Mouse (Mus musculus) CD4-positive, CD25-positive, alpha-beta regulatory T cell, adult 2 months (primary cell): Measurements from ENCODE around the gene Prss22.
"Not testable (repeated sequence)": the region's sequence is repeated elsewhere in the genome, so short reads cannot be mapped to it uniquely, and the experiment has no call there.

Experiments
- DNase-seq: peaks from one replicate; pipeline ENCODE4 v3.0.0-alpha.2; 2012; ENCODE audit warnings: low read depth, low spot score

Prss22 gene

GRCm38 (mm10) chr17:23995421-23995820, 2.5 kb downstream of the Prss22 start:
- DNase-seq, result no peak

- DNase-seq, result no peak
Measured at GRCm38 (mm10) chr17:23994667-23995066, 3.2 kb downstream of the Prss22 start.

- peak; percentile 91 for DNase-seq
Measured at GRCm38 (mm10) chr17:23993559-23994428, 4.1 kb downstream of the Prss22 start.

GRCm38 (mm10) chr17:23992789-23993553, 4.9 kb downstream of the Prss22 start:
- peak; percentile 16 for DNase-seq

- no peak for DNase-seq
Measured at GRCm38 (mm10) chr17:23989802-23990201, 8.1 kb downstream of the Prss22 start.

GRCm38 (mm10) chr17:23984989-23985388, 12.9 kb downstream of the Prss22 start:
- no peak for DNase-seq

GRCm38 (mm10) chr17:23982912-23983311, 15.0 kb downstream of the Prss22 start:
- no peak for DNase-seq

GRCm38 (mm10) chr17:23980297-23980909, 17.5 kb downstream of the Prss22 start, which contains the start of gene Prss30:
TSS of gene Prss30 (minus strand) at chr17:23980566.
- peak; percentile 37 for DNase-seq

GRCm38 (mm10) chr17:23979471-23979870, 18.4 kb downstream of the Prss22 start:
- DNase-seq, result no peak

- DNase-seq, result no peak
Measured at GRCm38 (mm10) chr17:23976665-23977064, 21.2 kb downstream of the Prss22 start.

GRCm38 (mm10) chr17:23971315-23971714, 26.6 kb downstream of the Prss22 start:
- DNase-seq, result no peak

GRCm38 (mm10) chr17:23969231-23969630, 28.7 kb downstream of the Prss22 start:
- peak; percentile 82 for DNase-seq

- peak; percentile 29 for DNase-seq
Measured at GRCm38 (mm10) chr17:23968780-23969179, 29.1 kb downstream of the Prss22 start.

- DNase-seq, result no peak
Measured at GRCm38 (mm10) chr17:23966658-23967401, 31.1 kb downstream of the Prss22 start.

GRCm38 (mm10) chr17:23965805-23966425, 32.0 kb downstream of the Prss22 start:
- no peak for DNase-seq

- no peak for DNase-seq
Measured at GRCm38 (mm10) chr17:23961573-23962122, 36.3 kb downstream of the Prss22 start.

GRCm38 (mm10) chr17:23960084-23960738, 37.7 kb downstream of the Prss22 start:
- peak; percentile 87 for DNase-seq

GRCm38 (mm10) chr17:23955174-23955573, 42.7 kb downstream of the Prss22 start, which contains the start of gene Sbpl:
TSS of gene Sbpl (minus strand) at chr17:23955274.
- no peak for DNase-seq

GRCm38 (mm10) chr17:23950828-23951227, 47.1 kb downstream of the Prss22 start:
- not testable (repeated sequence) for DNase-seq

- no peak for DNase-seq
Measured at GRCm38 (mm10) chr17:23949068-23949467, 48.8 kb downstream of the Prss22 start.
